Comparison of ENCODE assay signal across 8 mouse cellular contexts in the genomic region with DNA sequence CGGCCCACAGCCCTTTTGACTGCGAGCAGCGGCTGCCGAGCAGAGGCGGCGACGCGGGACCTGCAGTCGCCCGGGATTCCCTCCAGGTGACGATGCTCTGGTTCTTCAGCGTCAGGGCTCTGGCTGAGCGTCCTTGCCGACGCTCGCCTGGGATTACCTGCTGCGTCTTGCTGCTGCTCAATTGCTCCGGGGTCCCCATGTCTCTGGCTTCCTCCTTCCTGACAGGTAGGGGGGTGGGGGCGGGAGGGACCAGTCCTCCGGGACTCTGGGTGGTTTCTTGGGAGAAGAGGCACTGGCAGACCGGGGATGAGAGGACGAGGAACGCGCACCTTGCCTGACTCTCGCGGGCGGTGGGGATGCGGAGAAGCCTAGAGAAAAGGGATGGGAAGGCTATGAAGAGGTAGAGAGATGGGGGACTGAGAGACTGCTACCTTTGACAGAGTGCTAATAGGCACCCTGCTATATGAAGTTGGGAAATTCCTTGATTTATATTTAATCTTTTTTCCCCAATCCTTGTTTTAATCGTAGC. TPM values are rescaled to one million over a fixed set of nuclear protein-coding genes. Genes with fewer than 3 reads are reported as not detected.
DNase-seq lines count a peak whose midpoint lies in the region; ATAC-seq and TF ChIP-seq lines count a peak whose summit lies in the region.

No protein-coding gene starts in this region.

- no peak for TF ChIP-seq CTCF in brain, embryonic 14.5 days (IDR thresholded peaks at IDR 0.05; ENCODE audit: borderline replicate concordance, extremely low read depth, insufficient read depth, insufficient read length)

- H3K9ac ChIP-seq in kidney, embryonic 16.5 days (replicated peaks; ENCODE audit: low read length) = peak overlapping the region; percentile 80
- peak overlapping the region; percentile 89 for H3K9ac ChIP-seq in forebrain, embryonic 13.5 days
- no peak overlapping the region for H3K9ac ChIP-seq in liver, embryonic 16.5 days (ENCODE audit: low read depth, low read length)

- peak overlapping the region; percentile 96 for H3K4me2 ChIP-seq in kidney, embryonic 16.5 days (replicated peaks; ENCODE audit: low read depth, low read length)
- peak overlapping the region; percentile 97 for H3K4me2 ChIP-seq in forebrain, embryonic 13.5 days
- peak overlapping the region; percentile 56 for H3K4me2 ChIP-seq in liver, embryonic 16.5 days (ENCODE audit: low read depth, low read length)

- no peaks in the 10 kb centered on the region for H3K9me3 ChIP-seq in kidney, embryonic 16.5 days (ENCODE audit: low read length)
- no peaks in the 10 kb centered on the region for H3K9me3 ChIP-seq in forebrain, embryonic 13.5 days (replicated peaks)
- H3K9me3 ChIP-seq in liver, embryonic 16.5 days (replicated peaks; ENCODE audit: control insufficient read depth, low read length) = no peaks in the 10 kb centered on the region

- peaks cover 29% of the 10 kb centered on the region for H3K27me3 ChIP-seq in kidney, embryonic 16.5 days (ENCODE audit: insufficient read depth, low read length)
- peaks cover 36% of the 10 kb centered on the region for H3K27me3 ChIP-seq in forebrain, embryonic 13.5 days
- H3K27me3 ChIP-seq in liver, embryonic 16.5 days (ENCODE audit: control insufficient read depth, insufficient read depth, low read depth, low read length) = peaks cover 47% of the 10 kb centered on the region

- no peak for DNase-seq in kidney, postnatal 14 days
- DNase-seq in brain, embryonic 14.5 days (ENCODE audit: low read depth) = peak; percentile 89
- no peak for DNase-seq in spleen, adult 12 weeks (ENCODE audit: low spot score)
- DNase-seq in gastrocnemius, postnatal 25 days = no peak
- no peak for DNase-seq in frontal cortex, postnatal 14 days (ENCODE audit: low spot score in 2 of 2)

- H3K36me3 ChIP-seq in kidney, embryonic 16.5 days (ENCODE audit: insufficient read depth, low read length) = no peaks in the 10 kb centered on the region
- H3K36me3 ChIP-seq in forebrain, embryonic 13.5 days (ENCODE audit: poor library complexity, severe bottlenecking) = no peaks in the 10 kb centered on the region
- no peaks in the 10 kb centered on the region for H3K36me3 ChIP-seq in liver, embryonic 16.5 days (ENCODE audit: control insufficient read depth, insufficient read depth)

- peak overlapping the region; percentile 79; the same call in 1 of the 2 replicates for H3K27ac ChIP-seq in kidney, embryonic 16.5 days (ENCODE audit: low read length)
- H3K27ac ChIP-seq in forebrain, embryonic 13.5 days = peak overlapping the region; percentile 90
- H3K27ac ChIP-seq in liver, embryonic 16.5 days (ENCODE audit: low read length) = no peak overlapping the region

- under 1% methylated on average over 29 of the region's 29 CpGs for WGBS in kidney, embryonic 16.5 days
- under 1% methylated on average over 29 of the region's 29 CpGs for WGBS in forebrain, embryonic 13.5 days
- WGBS in liver, embryonic 16.5 days (ENCODE audit: insufficient replicate concordance) = 2% methylated on average over 29 of the region's 29 CpGs

- H3K4me1 ChIP-seq in kidney, embryonic 16.5 days (ENCODE audit: insufficient read depth, low read length) = peaks cover 6% of the 10 kb centered on the region; the same call in 1 of the 2 replicates
- peaks cover 33% of the 10 kb centered on the region for H3K4me1 ChIP-seq in forebrain, embryonic 13.5 days
- no peaks in the 10 kb centered on the region for H3K4me1 ChIP-seq in liver, embryonic 16.5 days (ENCODE audit: control insufficient read depth, low read depth, low read length)

- peak overlapping the region; percentile 72 for H3K4me3 ChIP-seq in kidney, embryonic 16.5 days (ENCODE audit: low read length)
- H3K4me3 ChIP-seq in forebrain, embryonic 13.5 days = peak overlapping the region; percentile 79
- H3K4me3 ChIP-seq in liver, embryonic 16.5 days (ENCODE audit: low read depth, low read length) = peak overlapping the region; percentile 54

- TF ChIP-seq POLR2A in brain, embryonic 14.5 days (IDR thresholded peaks at IDR 0.05; ENCODE audit: borderline replicate concordance, extremely low read depth, insufficient read depth, insufficient read length, poor library complexity, severe bottlenecking) = no peak

- no peak for ATAC-seq in kidney, embryonic 16.5 days (ENCODE audit: low FRiP score, low TSS enrichment)
- peak; percentile 41 for ATAC-seq in forebrain, embryonic 13.5 days
- ATAC-seq in liver, embryonic 16.5 days (ENCODE audit: low read depth) = no peak

RNA-seq across cellular contexts. Expression of a gene that starts 0.7 kb away (rescaled TPM):
- polyA plus RNA-seq in kidney, embryonic 16.5 days (2015; fragmentation: Nextera tagmentation; extraction: Ambion mirVana) = 20.3 and 21.0 TPM in 2 replicates
- polyA plus RNA-seq in brain, embryonic 14.5 days (2012; rRNA removed) = 5.4 and 7.5 TPM in 2 replicates
- polyA plus RNA-seq in forebrain, embryonic 13.5 days (2015; fragmentation: Nextera tagmentation; extraction: Ambion mirVana) = 13.7 and 17.4 TPM in 2 replicates
- polyA plus RNA-seq in liver, embryonic 16.5 days (2015; fragmentation: Nextera tagmentation; extraction: Ambion mirVana) = 0.40 and 0.47 TPM in 2 replicates
- total RNA-seq in gastrocnemius, postnatal 25 days (2021) = 1 to 10 TPM; 3.5 to 3.7 TPM
